In the genomic region with DNA sequence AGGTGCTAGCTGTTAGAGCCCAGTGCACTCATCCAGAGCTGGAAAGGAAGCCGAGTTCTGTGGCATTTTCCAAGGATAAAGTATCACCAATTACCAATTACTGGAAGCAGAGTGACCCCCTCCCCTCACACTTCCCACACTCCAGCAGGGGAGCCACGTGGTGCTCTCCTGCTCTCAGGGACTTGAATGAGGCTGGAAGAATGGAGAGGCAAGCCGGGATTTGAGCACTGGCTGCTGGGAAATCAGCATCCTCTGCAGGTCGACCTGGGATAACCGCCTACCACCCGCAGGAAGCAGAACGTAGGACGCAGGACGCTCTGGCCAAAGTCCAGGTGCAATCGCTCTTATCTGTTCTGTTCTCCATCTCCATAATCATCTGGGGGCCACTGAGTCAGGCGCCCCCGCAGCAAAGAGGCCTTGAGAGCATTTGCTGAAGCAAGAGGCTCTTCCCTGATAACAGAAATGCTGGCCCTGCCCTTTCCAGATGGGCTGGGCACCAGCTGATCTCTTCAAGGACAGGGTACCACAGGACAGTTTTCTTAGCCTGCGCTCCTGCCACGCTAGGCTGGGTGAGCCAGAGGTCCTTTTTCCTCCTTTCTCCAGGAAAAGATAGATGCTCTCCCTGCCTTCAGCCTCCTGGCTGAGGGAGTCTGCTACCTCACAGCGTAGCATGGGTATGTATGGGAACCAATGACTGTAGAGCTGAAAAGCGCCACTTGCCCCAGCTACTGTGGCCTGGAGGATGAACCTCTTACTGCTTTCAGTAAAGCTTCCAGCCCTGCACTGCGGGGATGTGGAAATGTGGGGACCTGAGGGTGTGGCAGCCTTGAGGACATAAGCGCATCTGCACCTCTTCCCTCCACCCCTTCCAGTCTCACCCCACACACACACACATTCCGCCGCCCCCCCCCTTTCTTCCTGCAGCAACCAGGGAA, we compare ENCODE assay signal across 8 mouse cellular contexts. TPM values are rescaled to one million over a fixed set of nuclear protein-coding genes. Genes with fewer than 3 reads are reported as not detected.
DNase-seq lines count a peak whose midpoint lies in the region; ATAC-seq and TF ChIP-seq lines count a peak whose summit lies in the region.

No protein-coding gene starts in this region.

- 0 out of 2 replicates have a peak overlapping the region, but pooled peaks have one; percentile 24 for H3K9ac ChIP-seq in kidney, postnatal 0 days (ENCODE audit: low read depth, low read length)
- H3K9ac ChIP-seq in hindbrain, embryonic 16.5 days (ENCODE audit: low read depth, low read length): peak overlapping the region; percentile 48
- no peak overlapping the region for H3K9ac ChIP-seq in neural tube, embryonic 12.5 days

- peak overlapping the region; percentile 11; the same call in 1 of the 2 replicates for H3K4me3 ChIP-seq in kidney, postnatal 0 days (replicated peaks; ENCODE audit: low read depth, low read length)
- no peak overlapping the region for H3K4me3 ChIP-seq in cortical plate, adult 2 months (ENCODE audit: insufficient read depth, low read length)
- no peak overlapping the region; the same call in 1 of the 2 replicates for H3K4me3 ChIP-seq in hindbrain, embryonic 16.5 days (ENCODE audit: low read length)
- H3K4me3 ChIP-seq in neural tube, embryonic 12.5 days: no peak overlapping the region

- H3K36me3 ChIP-seq in kidney, postnatal 0 days (ENCODE audit: insufficient read depth, low read length): no peaks in the 10 kb centered on the region
- no peaks in the 10 kb centered on the region for H3K36me3 ChIP-seq in hindbrain, embryonic 16.5 days (ENCODE audit: control insufficient read depth, insufficient read depth, low read length)
- no peaks in the 10 kb centered on the region for H3K36me3 ChIP-seq in neural tube, embryonic 12.5 days

- TF ChIP-seq CTCF in kidney, postnatal 0 days (IDR thresholded peaks at IDR 0.05; ENCODE audit: low read depth): no peak
- TF ChIP-seq CTCF in cortical plate, adult 2 months (IDR thresholded peaks at IDR 0.05; ENCODE audit: extremely low read depth, insufficient read depth, low read length): no peak

- 0 out of 2 replicates have a peak, but pooled peaks have one; percentile 25 for ATAC-seq in kidney, postnatal 0 days (replicated peaks; ENCODE audit: low FRiP score, low read depth)
- ATAC-seq in hindbrain, embryonic 16.5 days: peak; percentile 44
- ATAC-seq in neural tube, embryonic 12.5 days (ENCODE audit: low FRiP score, low read depth): no peak

- H3K4me1 ChIP-seq in kidney, postnatal 0 days (replicated peaks; ENCODE audit: insufficient read depth, low read length): no peaks in the 10 kb centered on the region
- peaks cover 5% of the 10 kb centered on the region; the same call in 1 of the 2 replicates for H3K4me1 ChIP-seq in cortical plate, adult 2 months (ENCODE audit: control insufficient read depth, insufficient read depth, low read length)
- H3K4me1 ChIP-seq in hindbrain, embryonic 16.5 days (ENCODE audit: control insufficient read depth, insufficient read depth, low read depth, low read length): peaks cover 10% of the 10 kb centered on the region
- H3K4me1 ChIP-seq in neural tube, embryonic 12.5 days: peaks cover 5% of the 10 kb centered on the region

- no peaks in the 10 kb centered on the region for H3K27me3 ChIP-seq in kidney, postnatal 0 days (ENCODE audit: insufficient read depth, low read length)
- H3K27me3 ChIP-seq in hindbrain, embryonic 16.5 days (replicated peaks; ENCODE audit: control insufficient read depth, insufficient read depth, low read length): no peaks in the 10 kb centered on the region
- H3K27me3 ChIP-seq in neural tube, embryonic 12.5 days (replicated peaks): no peaks in the 10 kb centered on the region

- 34% methylated on average over 20 of the region's 20 CpGs for WGBS in kidney, postnatal 0 days
- WGBS in hindbrain, embryonic 16.5 days: 34% methylated on average over 20 of the region's 20 CpGs
- WGBS in neural tube, embryonic 12.5 days: 39% methylated on average over 19 of the region's 20 CpGs

- no peak overlapping the region for H3K27ac ChIP-seq in kidney, postnatal 0 days
- peak overlapping the region; percentile 54 for H3K27ac ChIP-seq in cortical plate, adult 2 months (ENCODE audit: insufficient read depth, low read length)
- peak overlapping the region; percentile 41; the same call in 1 of the 2 replicates for H3K27ac ChIP-seq in hindbrain, embryonic 16.5 days (ENCODE audit: low read depth, low read length)
- no peak overlapping the region for H3K27ac ChIP-seq in neural tube, embryonic 12.5 days

- peak overlapping the region; percentile 49 for H3K4me2 ChIP-seq in kidney, postnatal 0 days (ENCODE audit: low read length)
- peak overlapping the region; percentile 49 for H3K4me2 ChIP-seq in hindbrain, embryonic 16.5 days (ENCODE audit: low read length)
- H3K4me2 ChIP-seq in neural tube, embryonic 12.5 days (replicated peaks): peak overlapping the region; percentile 44

- no peak for DNase-seq in kidney, postnatal 0 days (ENCODE audit: low spot score)
- no peak for DNase-seq in kidney, postnatal 36 days
- DNase-seq in cerebellum, postnatal 25 days: no peak
- DNase-seq in cerebellum, adult 18-20 months: no peak
- DNase-seq in cerebellum, adult 9-11 months: no peak

- no peaks in the 10 kb centered on the region for H3K9me3 ChIP-seq in kidney, postnatal 0 days (replicated peaks; ENCODE audit: low read length)
- H3K9me3 ChIP-seq in hindbrain, embryonic 16.5 days (ENCODE audit: control insufficient read depth, low read length): no peaks in the 10 kb centered on the region
- H3K9me3 ChIP-seq in neural tube, embryonic 12.5 days: no peaks in the 10 kb centered on the region

- TF ChIP-seq POLR2A in cortical plate, adult 2 months (IDR thresholded peaks at IDR 0.05; ENCODE audit: extremely low read depth, insufficient read depth, low read length): 0 out of 2 replicates have a peak, but pooled peaks have one; percentile 20

RNA-seq across cellular contexts. Expression of a gene that starts 27.5 kb away (rescaled TPM):
- polyA plus RNA-seq in kidney, postnatal 0 days (2015; fragmentation: Nextera tagmentation; extraction: Ambion mirVana): 1.8 and 2.2 TPM in 2 replicates
- polyA plus RNA-seq in cortical plate, adult 2 months (2012; rRNA removed): 24.6 and 25.4 TPM in 2 replicates
- polyA plus RNA-seq in hindbrain, embryonic 16.5 days (2015; fragmentation: Nextera tagmentation; extraction: Ambion mirVana): 4.1 and 5.2 TPM in 2 replicates
- 2.8 and 4.0 TPM in 2 replicates for polyA plus RNA-seq in neural tube, embryonic 12.5 days (2016; fragmentation: Nextera tagmentation; extraction: Ambion mirVana)

RNA-seq across cellular contexts. Expression of a gene that starts 27.5 kb away (rescaled TPM):
- 0.98 and 1.0 TPM in 2 replicates for polyA plus RNA-seq in kidney, postnatal 0 days (2015; fragmentation: Nextera tagmentation; extraction: Ambion mirVana)
- 0.46 and 0.79 TPM in 2 replicates for polyA plus RNA-seq in cortical plate, adult 2 months (2012; rRNA removed)
- 0.29 and 0.42 TPM in 2 replicates for polyA plus RNA-seq in hindbrain, embryonic 16.5 days (2015; fragmentation: Nextera tagmentation; extraction: Ambion mirVana)
- polyA plus RNA-seq in neural tube, embryonic 12.5 days (2016; fragmentation: Nextera tagmentation; extraction: Ambion mirVana): 0.15 and 0.20 TPM in 2 replicates

RNA-seq across cellular contexts. Expression of a gene that starts 42.1 kb away (rescaled TPM):
- 137 and 140 TPM in 2 replicates for polyA plus RNA-seq in kidney, postnatal 0 days (2015; fragmentation: Nextera tagmentation; extraction: Ambion mirVana)
- polyA plus RNA-seq in cortical plate, adult 2 months (2012; rRNA removed): 73.3 and 76.0 TPM in 2 replicates
- 128 and 132 TPM in 2 replicates for polyA plus RNA-seq in hindbrain, embryonic 16.5 days (2015; fragmentation: Nextera tagmentation; extraction: Ambion mirVana)
- polyA plus RNA-seq in neural tube, embryonic 12.5 days (2016; fragmentation: Nextera tagmentation; extraction: Ambion mirVana): 80.5 and 85.5 TPM in 2 replicates

RNA-seq across cellular contexts. Expression of a gene that starts 42.2 kb away (rescaled TPM):
- 79.1 and 82.4 TPM in 2 replicates for polyA plus RNA-seq in kidney, postnatal 0 days (2015; fragmentation: Nextera tagmentation; extraction: Ambion mirVana)
- polyA plus RNA-seq in cortical plate, adult 2 months (2012; rRNA removed): 75.7 and 95.2 TPM in 2 replicates
- polyA plus RNA-seq in hindbrain, embryonic 16.5 days (2015; fragmentation: Nextera tagmentation; extraction: Ambion mirVana): 91.7 and 95.0 TPM in 2 replicates
- 118 and 124 TPM in 2 replicates for polyA plus RNA-seq in neural tube, embryonic 12.5 days (2016; fragmentation: Nextera tagmentation; extraction: Ambion mirVana)

Comparison
In these comparisons a context has a peak if more than half of its experiments do, and no peak if none do; other contexts are left out.
1. H3K27ac ChIP-seq: peak in cortical plate, adult 2 months (single experiment) and hindbrain, embryonic 16.5 days (single experiment); none in kidney, postnatal 0 days (single experiment) and neural tube, embryonic 12.5 days (single experiment).
2. Peak in every context shown above with its lines, with median percentiles within 50 percentile points of each other: H3K4me2 ChIP-seq.